Mouse (Mus musculus): ENCODE measurements around the gene Tmem163. TPM values are rescaled to one million over a fixed set of nuclear protein-coding genes. Genes with fewer than 3 reads are reported as not detected.

The Tmem163 gene
- polyA plus RNA-seq, 1 experiment: 0.22 TPM

GRCm38 (mm10) chr1:127610378-127610777 lies 69.0 kb downstream of the Tmem163 start:
- H3K4me1 ChIP-seq (ENCODE audit: control insufficient read depth, insufficient read depth, low read length): no peaks in the 10 kb centered on the region
- H3K27me3 ChIP-seq (ENCODE audit: control insufficient read depth, insufficient read depth, low read length): no peaks in the 10 kb centered on the region
- H3K27ac ChIP-seq (ENCODE audit: control insufficient read depth, insufficient read depth, low read depth, low read length): no peak overlapping the region
- H3K36me3 ChIP-seq (ENCODE audit: control insufficient read depth, insufficient read depth, low read length): no peaks in the 10 kb centered on the region
- no peak for TF ChIP-seq CTCF (IDR thresholded peaks at IDR 0.05; ENCODE audit: control insufficient read depth, insufficient read depth, insufficient replicate concordance, low read depth, low read length)
- TF ChIP-seq POLR2A (IDR thresholded peaks at IDR 0.05; ENCODE audit: control insufficient read depth, low read depth, low read length): no peak
- H3K4me3 ChIP-seq (ENCODE audit: control insufficient read depth, low read depth, low read length): no peak overlapping the region

- no peak overlapping the region for H3K27ac ChIP-seq (ENCODE audit: control insufficient read depth, insufficient read depth, low read depth, low read length)
- no peaks in the 10 kb centered on the region for H3K27me3 ChIP-seq (ENCODE audit: control insufficient read depth, insufficient read depth, low read length)
- no peak overlapping the region for H3K4me3 ChIP-seq (ENCODE audit: control insufficient read depth, low read depth, low read length)
- H3K4me1 ChIP-seq (ENCODE audit: control insufficient read depth, insufficient read depth, low read length): no peaks in the 10 kb centered on the region
- TF ChIP-seq POLR2A (IDR thresholded peaks at IDR 0.05; ENCODE audit: control insufficient read depth, low read depth, low read length): no peak
- TF ChIP-seq CTCF (IDR thresholded peaks at IDR 0.05; ENCODE audit: control insufficient read depth, insufficient read depth, insufficient replicate concordance, low read depth, low read length): no peak
- H3K36me3 ChIP-seq (ENCODE audit: control insufficient read depth, insufficient read depth, low read length): no peaks in the 10 kb centered on the region
Measured at GRCm38 (mm10) chr1:127609814-127610213, 69.5 kb downstream of the Tmem163 start.

- no peak overlapping the region for H3K27ac ChIP-seq (ENCODE audit: control insufficient read depth, insufficient read depth, low read depth, low read length)
- H3K4me3 ChIP-seq (ENCODE audit: control insufficient read depth, low read depth, low read length): no peak overlapping the region
- no peaks in the 10 kb centered on the region for H3K27me3 ChIP-seq (ENCODE audit: control insufficient read depth, insufficient read depth, low read length)
- H3K36me3 ChIP-seq (ENCODE audit: control insufficient read depth, insufficient read depth, low read length): no peaks in the 10 kb centered on the region
- no peak for TF ChIP-seq POLR2A (IDR thresholded peaks at IDR 0.05; ENCODE audit: control insufficient read depth, low read depth, low read length)
- no peak for TF ChIP-seq CTCF (IDR thresholded peaks at IDR 0.05; ENCODE audit: control insufficient read depth, insufficient read depth, insufficient replicate concordance, low read depth, low read length)
- no peaks in the 10 kb centered on the region for H3K4me1 ChIP-seq (ENCODE audit: control insufficient read depth, insufficient read depth, low read length)
Measured at GRCm38 (mm10) chr1:127608326-127608725, 71.0 kb downstream of the Tmem163 start.

GRCm38 (mm10) chr1:127603697-127604631 lies 75.4 kb downstream of the Tmem163 start:
- TF ChIP-seq POLR2A (IDR thresholded peaks at IDR 0.05; ENCODE audit: control insufficient read depth, low read depth, low read length) (no peak), CTCF (IDR thresholded peaks at IDR 0.05; ENCODE audit: control insufficient read depth, insufficient read depth, insufficient replicate concordance, low read depth, low read length) (no peak)
- Histone ChIP-seq H3K4me3 (ENCODE audit: control insufficient read depth, low read depth, low read length) (no peak overlapping the region), H3K27ac (ENCODE audit: control insufficient read depth, insufficient read depth, low read depth, low read length) (no peak overlapping the region), H3K27me3 (ENCODE audit: control insufficient read depth, insufficient read depth, low read length) (no peaks in the 10 kb centered on the region), H3K4me1 (ENCODE audit: control insufficient read depth, insufficient read depth, low read length) (no peaks in the 10 kb centered on the region), H3K36me3 (ENCODE audit: control insufficient read depth, insufficient read depth, low read length) (no peaks in the 10 kb centered on the region)

- TF ChIP-seq POLR2A (IDR thresholded peaks at IDR 0.05; ENCODE audit: control insufficient read depth, low read depth, low read length): no peak
- TF ChIP-seq CTCF (IDR thresholded peaks at IDR 0.05; ENCODE audit: control insufficient read depth, insufficient read depth, insufficient replicate concordance, low read depth, low read length): no peak
- H3K27me3 ChIP-seq (ENCODE audit: control insufficient read depth, insufficient read depth, low read length): no peaks in the 10 kb centered on the region
- H3K4me1 ChIP-seq (ENCODE audit: control insufficient read depth, insufficient read depth, low read length): no peaks in the 10 kb centered on the region
- H3K4me3 ChIP-seq (ENCODE audit: control insufficient read depth, low read depth, low read length): no peak overlapping the region
- H3K36me3 ChIP-seq (ENCODE audit: control insufficient read depth, insufficient read depth, low read length): no peaks in the 10 kb centered on the region
- H3K27ac ChIP-seq (ENCODE audit: control insufficient read depth, insufficient read depth, low read depth, low read length): no peak overlapping the region
Measured at GRCm38 (mm10) chr1:127596143-127596542, 83.2 kb downstream of the Tmem163 start.

- Histone ChIP-seq H3K27ac (ENCODE audit: control insufficient read depth, insufficient read depth, low read depth, low read length) (no peak overlapping the region), H3K4me3 (ENCODE audit: control insufficient read depth, low read depth, low read length) (no peak overlapping the region), H3K27me3 (ENCODE audit: control insufficient read depth, insufficient read depth, low read length) (no peaks in the 10 kb centered on the region), H3K36me3 (ENCODE audit: control insufficient read depth, insufficient read depth, low read length) (no peaks in the 10 kb centered on the region), H3K4me1 (ENCODE audit: control insufficient read depth, insufficient read depth, low read length) (no peaks in the 10 kb centered on the region)
- no peak for TF ChIP-seq POLR2A (IDR thresholded peaks at IDR 0.05; ENCODE audit: control insufficient read depth, low read depth, low read length)
- no peak for TF ChIP-seq CTCF (IDR thresholded peaks at IDR 0.05; ENCODE audit: control insufficient read depth, insufficient read depth, insufficient replicate concordance, low read depth, low read length)
Measured at GRCm38 (mm10) chr1:127595735-127596134, 83.6 kb downstream of the Tmem163 start.

GRCm38 (mm10) chr1:127589542-127589941 lies 89.8 kb downstream of the Tmem163 start:
- H3K4me1 ChIP-seq (ENCODE audit: control insufficient read depth, insufficient read depth, low read length): no peaks in the 10 kb centered on the region
- H3K36me3 ChIP-seq (ENCODE audit: control insufficient read depth, insufficient read depth, low read length): no peaks in the 10 kb centered on the region
- no peak for TF ChIP-seq POLR2A (IDR thresholded peaks at IDR 0.05; ENCODE audit: control insufficient read depth, low read depth, low read length)
- no peak for TF ChIP-seq CTCF (IDR thresholded peaks at IDR 0.05; ENCODE audit: control insufficient read depth, insufficient read depth, insufficient replicate concordance, low read depth, low read length)
- H3K27ac ChIP-seq (ENCODE audit: control insufficient read depth, insufficient read depth, low read depth, low read length): no peak overlapping the region
- H3K27me3 ChIP-seq (ENCODE audit: control insufficient read depth, insufficient read depth, low read length): no peaks in the 10 kb centered on the region
- no peak overlapping the region for H3K4me3 ChIP-seq (ENCODE audit: control insufficient read depth, low read depth, low read length)
